Mouse (Mus musculus) cerebellum, postnatal 14 days (tissue): ENCODE results near the gene Tll1.
"Not testable (repeated sequence)": the region's sequence is repeated elsewhere in the genome, so short reads cannot be mapped to it uniquely, and the experiment has no call there.

Source experiments
- DNase-seq, 2 experiments: peaks; one replicate each; pipeline ENCODE4 v3.0.0; 2021; ENCODE audit warnings: mixed read lengths in 2 of 2

The Tll1 gene

DNA sequence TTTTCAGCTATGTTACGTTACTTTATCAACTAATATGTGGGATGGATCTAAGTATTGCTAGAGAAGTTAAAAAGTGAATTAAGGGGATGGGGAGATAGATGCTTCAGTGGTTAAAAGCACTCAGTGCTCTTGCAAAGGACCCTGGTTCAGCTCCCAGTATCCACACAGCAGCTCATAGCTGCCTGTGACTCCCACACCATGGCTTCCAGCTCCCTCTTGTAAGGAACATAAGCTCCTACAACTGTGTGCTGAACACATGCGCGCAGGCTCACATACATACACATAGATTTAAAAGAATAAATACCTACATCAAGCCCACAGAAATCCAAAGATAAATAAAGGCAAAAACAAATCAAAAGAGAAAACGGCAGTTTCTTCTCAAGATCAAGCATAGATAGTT lies 148.5 kb downstream of the Tll1 start:
- DNase-seq = no peak

- DNase-seq = no peak
Observed at GRCm38 (mm10) chr8:64048556-64048955, 157.5 kb downstream of the Tll1 start.

DNA sequence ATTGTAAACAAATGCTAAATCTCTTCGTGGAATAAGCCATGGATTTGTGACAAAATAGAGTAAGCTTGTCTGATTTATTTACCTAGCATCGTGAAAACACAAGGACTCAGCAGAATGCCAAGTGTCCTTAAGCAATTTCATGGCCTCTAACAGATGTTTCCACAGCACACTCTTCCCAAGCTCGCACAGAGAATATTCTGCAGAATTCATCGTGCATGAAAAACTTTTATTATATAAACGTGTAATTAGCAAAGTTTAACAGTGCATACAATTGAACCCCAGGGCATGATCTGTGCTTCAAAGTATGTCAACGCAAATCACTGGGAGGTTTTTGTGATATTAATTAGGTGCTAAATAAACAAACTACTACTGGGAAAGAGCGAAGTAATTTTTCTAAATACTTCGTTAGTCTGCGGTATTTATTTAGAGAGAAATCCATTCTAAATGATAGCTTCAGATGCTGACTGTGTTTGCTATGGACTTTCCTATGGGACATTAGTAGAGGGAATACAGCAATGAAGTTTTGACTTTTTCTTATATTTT lies 158.0 kb downstream of the Tll1 start:
- DNase-seq = no peak

- DNase-seq = no peak
Observed at GRCm38 (mm10) chr8:64041303-64041884, 164.7 kb downstream of the Tll1 start.

DNA sequence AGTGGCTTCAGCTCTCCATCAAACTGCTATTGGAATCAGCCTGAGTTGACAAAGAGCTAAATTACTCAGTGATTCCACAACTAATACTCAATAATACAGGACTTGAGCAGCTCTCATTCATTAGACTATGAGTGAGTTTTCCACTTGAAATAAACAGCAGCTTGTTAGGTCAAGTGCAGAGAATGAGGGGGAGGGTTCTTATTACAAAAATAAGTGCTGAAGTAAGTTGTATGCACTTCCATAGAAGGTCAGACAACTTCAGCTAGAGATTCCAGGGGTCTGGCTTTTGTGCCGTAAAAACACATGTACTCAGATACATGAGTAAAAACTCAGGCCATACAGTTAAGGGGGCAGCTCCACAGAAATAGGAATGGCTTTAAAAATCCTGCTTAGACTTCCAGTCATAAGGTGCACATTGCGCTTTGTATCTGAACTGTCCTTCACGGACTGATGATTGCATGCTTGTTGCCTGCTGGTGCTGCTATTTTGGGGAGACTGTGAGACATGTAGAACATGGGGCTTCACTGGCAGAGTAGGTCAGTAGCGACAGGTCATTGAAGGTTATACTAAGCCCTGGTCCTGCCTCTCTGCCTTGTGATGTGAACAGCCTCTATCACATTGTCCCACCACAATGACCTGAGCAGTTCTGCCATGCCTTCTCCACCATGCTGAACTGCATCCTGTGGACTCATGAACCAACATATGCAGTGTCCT lies 175.2 kb downstream of the Tll1 start:
- no peak for DNase-seq

DNA sequence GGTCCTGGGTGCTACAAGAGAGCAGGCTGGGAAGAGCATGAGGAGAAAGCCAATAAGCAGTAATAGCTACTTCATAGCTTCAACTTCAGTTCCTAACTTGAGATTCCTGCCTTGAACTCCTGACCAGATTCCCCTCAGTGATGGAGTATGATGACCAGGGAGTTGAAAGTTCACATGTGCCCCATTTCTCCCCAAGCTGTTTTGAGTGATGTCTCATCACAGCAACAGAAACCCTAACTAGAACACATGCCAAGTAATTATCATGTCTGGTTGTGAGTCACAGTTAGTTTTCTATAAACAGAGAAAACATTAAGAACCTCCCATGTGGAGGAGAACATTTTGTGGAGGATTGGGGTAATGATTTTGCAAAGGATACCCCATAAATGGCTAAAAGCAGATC lies 176.0 kb downstream of the Tll1 start:
- no peak for DNase-seq

DNA sequence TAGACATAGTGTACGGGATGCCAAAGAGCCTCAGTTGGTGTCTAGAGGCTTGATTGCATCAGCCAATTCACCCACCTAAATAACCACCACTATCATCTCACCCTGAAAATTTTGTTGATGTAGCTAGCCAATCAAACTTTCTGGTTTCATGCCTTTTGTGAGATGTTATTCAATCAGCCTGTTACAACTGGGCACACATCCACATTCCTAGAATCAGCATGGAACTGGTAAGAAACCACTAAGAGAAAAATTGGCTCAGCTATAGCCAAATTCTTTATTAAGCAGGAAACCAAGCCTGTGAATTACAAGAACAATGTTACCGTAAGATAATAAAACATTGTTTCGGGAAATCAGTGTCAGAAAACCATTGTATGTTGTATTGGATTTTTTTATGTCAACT lies 176.5 kb downstream of the Tll1 start:
- DNase-seq = peak in 1 of 2 experiments; percentile 38

GRCm38 (mm10) chr8:64024359-64024758 lies 181.7 kb downstream of the Tll1 start:
- DNase-seq = no peak

GRCm38 (mm10) chr8:64023579-64023978 lies 182.5 kb downstream of the Tll1 start:
- DNase-seq = peak; percentile 44 to 59

DNA sequence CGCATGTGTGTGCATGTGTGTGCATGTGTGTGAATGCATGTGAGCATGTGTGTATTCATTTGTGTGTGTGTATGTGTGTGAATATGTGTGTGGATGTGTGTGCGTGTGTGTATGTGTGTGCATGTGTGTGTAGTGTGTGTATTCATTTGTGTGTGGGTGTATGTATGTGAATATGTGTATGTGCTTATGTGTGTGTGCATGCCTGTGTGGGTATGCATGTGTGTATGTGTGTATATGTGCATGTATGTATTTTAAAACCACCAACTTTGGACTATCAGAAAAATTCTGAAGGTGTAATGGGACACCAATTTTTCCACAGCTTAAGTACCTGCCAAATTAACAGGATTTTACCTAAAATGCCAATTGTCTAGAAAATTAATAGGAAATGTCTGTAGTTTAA lies 183.0 kb downstream of the Tll1 start:
- DNase-seq = no peak

- not testable (repeated sequence) for DNase-seq
Observed at GRCm38 (mm10) chr8:63970612-63971391, 235.3 kb downstream of the Tll1 start.
